Mouse (Mus musculus) kidney, adult 2 months (tissue): ENCODE measurements around the gene Rdh5. TPM values are rescaled to one million over a fixed set of nuclear protein-coding genes. Genes with fewer than 3 reads are reported as not detected.

Source experiments
- DNase-seq: peaks from one replicate; pipeline ENCODE4 v3.0.0; 2021
- H3K27ac ChIP-seq: fragments of 200-500 bp; 2 replicates; pipeline ENCODE4 v1.5.1; 2012; ENCODE audit warnings: low read depth, low read length, control low read depth, inconsistent platforms; ENCODE audit not compliant: insufficient read depth
- H3K27me3 ChIP-seq: fragments of 200-500 bp; replicated peaks from 2 replicates; pipeline ENCODE4 v1.6.1; 2012; ENCODE audit warnings: mild to moderate bottlenecking, moderate library complexity, low read length, inconsistent platforms; ENCODE audit not compliant: control insufficient read depth, insufficient read depth
- H3K36me3 ChIP-seq: fragments of 200-500 bp; 2 replicates; pipeline ENCODE4 v1.6.1; 2012; ENCODE audit warnings: mild to moderate bottlenecking, moderate library complexity, low read length, inconsistent platforms; ENCODE audit not compliant: control insufficient read depth, insufficient read depth
- H3K4me1 ChIP-seq: fragments of 200-500 bp; 2 replicates; pipeline ENCODE4 v1.6.1; 2011; ENCODE audit warnings: low read length; ENCODE audit not compliant: control insufficient read depth, insufficient read depth
- H3K4me3 ChIP-seq: fragments of 200-500 bp; 2 replicates; pipeline ENCODE4 v1.5.1; 2011; ENCODE audit warnings: mild to moderate bottlenecking, low read depth, low read length, control low read depth; ENCODE audit not compliant: insufficient read depth
- CTCF ChIP-seq: fragments of 200-500 bp; conservative IDR thresholded peaks from 2 replicates; pipeline ENCODE4 v1.5.1; 2011; ENCODE audit warnings: low read depth, mild to moderate bottlenecking, control low read depth, low read length, moderate library complexity, mixed read lengths; ENCODE audit not compliant: insufficient read depth, insufficient read length
- POLR2A ChIP-seq: fragments of 200-500 bp; IDR thresholded peaks from one replicate; pipeline ENCODE4 v1.6.1; 2011; ENCODE audit warnings: low read depth, low read length, control low read depth
- WGBS: fragments of 180-500 bp; shearing (Covaris S2); methylation state at CpG from one replicate; pipeline ENCODE4 v1.1.7; 2018; 5-methylcytosine and 5-hydroxymethylcytosine counted together
- polyA plus RNA-seq: library from polyadenylated mRNA; depleted of rRNA; stranded (reverse); fragments of >200 nt; gene quantifications from 2 replicates; pipeline ENCODE4 v1.2.3, GENCODE M21; 2012

Rdh5 gene
- polyA plus RNA-seq, 1 experiment, result 38.9 TPM

- H3K36me3 ChIP-seq, result peaks cover 4% of the 10 kb centered on the region; the same call in 1 of the 2 replicates
- peak; percentile 91 for DNase-seq
- H3K27me3 ChIP-seq, result no peaks in the 10 kb centered on the region
- WGBS, result 35% methylated on average over 13 of the region's 13 CpGs
- H3K4me1 ChIP-seq, result peaks cover 11% of the 10 kb centered on the region; the same call in 1 of the 2 replicates
- peak overlapping the region; percentile 99 for H3K27ac ChIP-seq
- no peak for TF ChIP-seq POLR2A
- TF ChIP-seq CTCF, result no peak
- H3K4me3 ChIP-seq, result peak overlapping the region; percentile 92
Measured at GRCm38 (mm10) chr10:128908778-128909448, 13.8 kb downstream of the Rdh5 start.

DNA sequence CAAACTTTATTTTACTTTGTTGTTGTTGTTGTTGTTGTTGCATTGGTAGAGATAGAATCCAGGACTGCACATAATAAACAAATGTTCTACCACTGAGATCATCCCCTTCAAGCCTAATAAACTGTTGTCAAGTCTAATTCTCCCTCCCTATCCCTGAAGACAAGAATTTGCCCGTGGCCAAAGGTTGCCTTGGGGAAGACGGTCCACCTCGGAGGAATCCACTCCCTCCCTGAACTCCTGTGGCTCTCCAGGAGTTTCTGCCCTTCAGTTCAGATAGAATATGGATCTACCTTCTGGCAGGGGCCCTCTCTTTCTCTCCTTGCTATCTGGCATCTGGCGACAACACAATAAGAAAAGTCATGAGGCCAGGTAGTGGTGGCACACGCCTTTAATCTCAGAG, 17.9 kb downstream of the Rdh5 start:
- Histone ChIP-seq H3K27me3 (no peaks in the 10 kb centered on the region), H3K4me3 (no peak overlapping the region), H3K36me3 (no peaks in the 10 kb centered on the region), H3K4me1 (peaks cover 11% of the 10 kb centered on the region; the same call in 1 of the 2 replicates), H3K27ac (peak overlapping the region; percentile 25; the same call in 1 of the 2 replicates)
- TF ChIP-seq POLR2A (no peak), CTCF (no peak)
- peak; percentile 81 for DNase-seq
- WGBS, result 57% methylated on average over 5 of the region's 5 CpGs

DNA sequence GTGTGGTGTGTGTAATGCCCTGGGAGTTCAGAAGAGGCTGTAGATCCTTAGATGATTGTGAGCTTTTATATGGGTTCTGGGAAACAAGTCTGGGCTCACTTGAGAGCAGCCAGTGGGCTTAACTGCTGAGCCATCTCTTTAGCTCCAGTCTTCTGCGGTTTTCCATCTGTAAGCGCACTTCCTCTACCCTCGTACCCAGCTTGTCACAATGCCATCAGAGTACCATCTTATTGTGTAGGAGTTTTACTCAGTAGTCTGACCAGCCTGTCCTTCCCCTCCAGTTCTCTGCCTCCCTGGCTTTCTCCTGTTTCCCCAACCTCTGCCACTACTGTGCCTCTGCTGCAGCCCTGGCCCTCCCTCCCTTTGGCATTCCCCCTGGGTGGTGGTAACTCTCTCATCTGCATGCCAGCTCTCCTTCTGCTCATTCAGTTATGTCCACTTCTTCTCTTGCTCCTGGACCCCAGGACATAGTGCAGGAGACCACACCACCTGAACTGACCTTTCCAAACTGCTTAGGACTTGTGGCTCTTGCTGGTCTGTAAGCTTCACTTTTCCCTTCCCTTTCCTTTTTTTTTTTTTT, 20.2 kb downstream of the Rdh5 start:
- DNase-seq, result peak; percentile 59
- 65% methylated on average over 3 of the region's 3 CpGs for WGBS
- H3K36me3 ChIP-seq, result no peaks in the 10 kb centered on the region
- no peaks in the 10 kb centered on the region for H3K27me3 ChIP-seq
- H3K27ac ChIP-seq, result no peak overlapping the region; the same call in 1 of the 2 replicates
- TF ChIP-seq CTCF (no peak), POLR2A (no peak)
- peaks cover 15% of the 10 kb centered on the region; the same call in 1 of the 2 replicates for H3K4me1 ChIP-seq
- no peak overlapping the region for H3K4me3 ChIP-seq

- Histone ChIP-seq H3K36me3 (no peaks in the 10 kb centered on the region), H3K4me1 (peaks cover 15% of the 10 kb centered on the region; the same call in 1 of the 2 replicates), H3K4me3 (no peak overlapping the region), H3K27ac (no peak overlapping the region), H3K27me3 (no peaks in the 10 kb centered on the region)
- WGBS, result 64% methylated on average over 1 of the region's 1 CpGs
- TF ChIP-seq POLR2A, result no peak
- no peak for TF ChIP-seq CTCF
- no peak for DNase-seq
Measured at GRCm38 (mm10) chr10:128901409-128901808, 21.3 kb downstream of the Rdh5 start.

- WGBS, result 74% methylated on average over 3 of the region's 3 CpGs
- TF ChIP-seq POLR2A (no peak), CTCF (no peak)
- H3K4me3 ChIP-seq, result no peak within 1 kb of the TSS
- no peak for DNase-seq
- H3K36me3 ChIP-seq, result no peaks in the 10 kb centered on the region
- H3K27ac ChIP-seq, result peak within 1 kb of the TSS; percentile 92
- peaks cover 18% of the 10 kb centered on the region; the same call in 1 of the 2 replicates for H3K4me1 ChIP-seq
- no peaks in the 10 kb centered on the region for H3K27me3 ChIP-seq
Measured at GRCm38 (mm10) chr10:128900698-128901097, 22.0 kb downstream of the Rdh5 start, which contains the start of gene Cd63. TSS of gene Cd63 (plus strand) at chr10:128900989.

GRCm38 (mm10) chr10:128899759-128900490, 22.8 kb downstream of the Rdh5 start:
- 50% methylated on average over 6 of the region's 6 CpGs for WGBS
- Histone ChIP-seq H3K27ac (peak overlapping the region; percentile 92), H3K4me3 (no peak overlapping the region), H3K27me3 (no peaks in the 10 kb centered on the region), H3K36me3 (no peaks in the 10 kb centered on the region), H3K4me1 (peaks cover 25% of the 10 kb centered on the region; the same call in 1 of the 2 replicates)
- TF ChIP-seq CTCF (no peak), POLR2A (no peak)
- peak; percentile 92 for DNase-seq

DNA sequence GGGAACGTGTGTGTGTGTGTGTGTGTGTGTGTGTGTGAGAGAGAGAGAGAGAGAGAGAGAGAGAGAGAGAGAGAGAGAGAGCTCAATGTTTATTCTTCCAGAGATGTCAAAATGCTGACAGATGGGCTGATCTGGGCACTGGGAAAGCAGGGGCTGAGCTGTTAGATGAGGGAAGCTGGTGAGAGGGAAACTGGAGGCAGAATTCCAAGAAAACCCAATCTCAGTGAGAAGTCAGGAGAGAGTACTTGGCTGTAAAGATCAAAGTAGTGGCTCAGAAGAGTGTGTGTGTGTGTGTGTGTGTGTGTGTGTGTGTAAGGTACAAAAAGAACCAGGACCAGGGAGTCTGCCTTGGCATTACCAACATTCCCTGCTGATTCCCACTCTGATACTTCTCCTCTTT, 25.2 kb downstream of the Rdh5 start:
- WGBS, result 23% methylated on average over 1 of the region's 1 CpGs
- Histone ChIP-seq H3K4me3 (no peak overlapping the region), H3K27ac (no peak overlapping the region), H3K27me3 (no peaks in the 10 kb centered on the region), H3K36me3 (no peaks in the 10 kb centered on the region), H3K4me1 (peaks cover 25% of the 10 kb centered on the region; the same call in 1 of the 2 replicates)
- DNase-seq, result no peak
- TF ChIP-seq CTCF, result no peak
- TF ChIP-seq POLR2A, result no peak
